Mouse (Mus musculus) mature B cell (primary cell): Measurements from ENCODE around the gene Zdhhc22.

ENCODE experiments used
- in situ Hi-C: fragments of 300-500 bp; cut with MboI; formaldehyde crosslinking; loops from 2 replicates; pipeline ENCODE4 v1.14.3; 2019

Gene Zdhhc22

GRCm38 (mm10) chr12:86994776-86995175 is 4.5 kb upstream of the Zdhhc22 start:
- in situ Hi-C loops: no loop called here

GRCm38 (mm10) chr12:86994166-86994565 is 3.9 kb upstream of the Zdhhc22 start:
- in situ Hi-C loops: no loop called here

GRCm38 (mm10) chr12:86990755-86991110 is 503 bp upstream of the Zdhhc22 start:
- in situ Hi-C loops: no loop called here

- in situ Hi-C loops: no loop called here
These were observed 852 bp downstream of the Zdhhc22 start for GRCm38 (mm10) chr12:86989378-86989777.

- in situ Hi-C loops: no loop called here
These were observed 2.0 kb downstream of the Zdhhc22 start for GRCm38 (mm10) chr12:86988227-86988626.

GRCm38 (mm10) chr12:86986562-86986961 is 3.7 kb downstream of the Zdhhc22 start:
- in situ Hi-C loops: no loop called here

GRCm38 (mm10) chr12:86984194-86984555 is 6.1 kb downstream of the Zdhhc22 start:
- in situ Hi-C loops: no loop called here

- in situ Hi-C loops: no loop called here
These were observed 6.6 kb downstream of the Zdhhc22 start for GRCm38 (mm10) chr12:86983470-86984193.

GRCm38 (mm10) chr12:86981180-86981579 is 9.1 kb downstream of the Zdhhc22 start:
- in situ Hi-C loops: no loop called here

- in situ Hi-C loops: no loop called here
These were observed 12.4 kb downstream of the Zdhhc22 start for GRCm38 (mm10) chr12:86977833-86978232.

- in situ Hi-C loops: no loop called here
These were observed 13.6 kb downstream of the Zdhhc22 start for GRCm38 (mm10) chr12:86976511-86977168.

GRCm38 (mm10) chr12:86975761-86976160 is 14.5 kb downstream of the Zdhhc22 start:
- in situ Hi-C loops: no loop called here

- in situ Hi-C loops: no loop called here
These were observed 15.6 kb downstream of the Zdhhc22 start for GRCm38 (mm10) chr12:86974387-86975288.

- in situ Hi-C loops: no loop called here
These were observed 16.5 kb downstream of the Zdhhc22 start for GRCm38 (mm10) chr12:86973706-86974105.

GRCm38 (mm10) chr12:86973216-86973615 is 17.0 kb downstream of the Zdhhc22 start:
- in situ Hi-C loops: no loop called here

- in situ Hi-C loops: no loop called here
These were observed 19.1 kb downstream of the Zdhhc22 start for GRCm38 (mm10) chr12:86971089-86971488.

- in situ Hi-C loops: no loop called here
These were observed 21.0 kb downstream of the Zdhhc22 start for GRCm38 (mm10) chr12:86969220-86969601.

GRCm38 (mm10) chr12:86968468-86969219 is 21.6 kb downstream of the Zdhhc22 start:
- in situ Hi-C loops: no loop called here

GRCm38 (mm10) chr12:86965237-86965799 is 24.9 kb downstream of the Zdhhc22 start:
- in situ Hi-C loops: no loop called here

- in situ Hi-C loops: no loop called here
These were observed 25.8 kb downstream of the Zdhhc22 start for GRCm38 (mm10) chr12:86964278-86965057.
